Mouse (Mus musculus) G1E (cell line): ENCODE data around the gene Hnrnpf. TPM values are rescaled to one million over a fixed set of nuclear protein-coding genes. Genes with fewer than 3 reads are reported as not detected.

Source experiments
- ATAC-seq: 2 replicates; pipeline ENCODE4 v1.8.0; 2016; ENCODE audit warnings: mild to moderate bottlenecking; ENCODE audit not compliant: insufficient number of reproducible peaks, poor library complexity, low FRiP score, severe bottlenecking; ENCODE audit errors: extremely low read depth
- DNase-seq: peaks from one replicate; pipeline ENCODE4 v3.0.0; 2012; ENCODE audit warnings: low spot score
- H3K27me3 ChIP-seq: 2 replicates; pipeline ENCODE4 v1.6.1; 2012; ENCODE audit warnings: mild to moderate bottlenecking, low read length, inconsistent platforms; ENCODE audit not compliant: insufficient read depth
- H3K36me3 ChIP-seq: replicated peaks from 2 replicates; pipeline ENCODE3; 2012; ENCODE audit warnings: mild to moderate bottlenecking, inconsistent platforms
- H3K4me1 ChIP-seq: 2 replicates; pipeline ENCODE4 v1.6.1; 2012; ENCODE audit warnings: low read depth, low read length, inconsistent platforms, mixed read lengths; ENCODE audit not compliant: insufficient read depth
- H3K4me3 ChIP-seq: 2 replicates; pipeline ENCODE4 v1.5.1; 2012; ENCODE audit warnings: low read depth, mild to moderate bottlenecking, inconsistent platforms, low read length, moderate library complexity, mixed read lengths
- H3K9me3 ChIP-seq: replicated peaks from 2 replicates; pipeline ENCODE4 v1.6.1; 2012; ENCODE audit warnings: inconsistent platforms
- CTCF ChIP-seq: IDR thresholded peaks from 2 replicates; pipeline ENCODE4 v1.5.1; 2012; ENCODE audit warnings: low read depth, low read length, inconsistent platforms, mixed read lengths
- GATA1 ChIP-seq: IDR thresholded peaks from 2 replicates; pipeline ENCODE4 v1.6.1; 2012; ENCODE audit warnings: borderline replicate concordance, low read length, inconsistent platforms, mixed read lengths
- GATA2 ChIP-seq: IDR thresholded peaks from 2 replicates; pipeline ENCODE4 v1.6.1; 2012; ENCODE audit warnings: low read depth, low read length, inconsistent platforms, borderline replicate concordance
- POLR2AphosphoS5 ChIP-seq: IDR thresholded peaks from 2 replicates; pipeline ENCODE4 v1.6.1; 2012; ENCODE audit warnings: low read depth, low read length, inconsistent platforms; ENCODE audit not compliant: insufficient replicate concordance
- TAL1 ChIP-seq: conservative IDR thresholded peaks from 2 replicates; pipeline ENCODE4 v1.6.1; 2012; ENCODE audit warnings: low read depth, low read length, inconsistent platforms, mixed read lengths
- polyA plus RNA-seq: library from polyadenylated mRNA; stranded (reverse); fragments of >175 nt; gene quantifications from 2 replicates; pipeline ENCODE4 v1.2.3, GENCODE M21; 2012
- total RNA-seq, 2 experiments: library from RNA; stranded (forward) in 1 of 2; stranded (reverse) in 1 of 2; fragments of 200-1000 nt in 1 of 2; fragments of >200 nt in 1 of 2; fragmentation: Nextera tagmentation in 1 of 2; gene quantifications; 2 replicates each; pipeline ENCODE4 v1.2.3; 2014 to 2017

The Hnrnpf gene
- total and polyA plus RNA-seq, 3 experiments, result 204 to 1,876 (median 483) TPM

DNA sequence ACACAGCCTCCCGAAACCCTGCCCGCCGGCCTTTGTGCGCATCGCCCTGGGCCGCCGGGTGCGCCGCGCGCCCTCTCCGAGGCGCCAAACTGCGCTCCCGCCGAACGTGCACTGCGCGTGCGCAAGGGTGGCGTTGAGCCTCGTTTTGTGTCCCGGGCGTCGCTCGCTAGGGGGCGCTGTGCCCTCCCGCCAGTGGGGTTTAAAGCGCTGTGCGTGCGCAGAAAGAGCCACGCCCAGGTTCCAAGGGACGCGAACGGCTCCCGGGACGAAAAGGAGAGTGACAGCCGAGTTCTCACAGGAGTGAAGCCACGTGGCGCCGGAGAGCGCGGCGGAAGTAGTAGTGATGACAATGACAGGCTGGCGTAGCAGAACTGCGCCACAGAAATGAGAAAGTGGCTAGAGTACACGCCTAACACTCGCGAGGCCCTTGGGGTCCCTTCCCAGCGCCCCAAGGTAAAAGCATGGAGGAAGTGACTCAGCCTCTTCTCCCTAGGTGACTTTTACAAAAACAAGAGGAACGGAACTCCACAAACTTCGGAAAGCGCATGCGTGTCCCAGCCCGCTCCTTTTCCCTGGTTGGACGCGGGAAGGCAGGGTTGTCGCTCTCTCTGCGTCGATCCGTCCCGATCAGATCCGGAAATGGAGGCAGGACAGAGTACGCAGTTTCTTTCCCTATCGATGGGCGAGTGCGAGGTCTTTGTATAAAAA is 20.6 kb upstream of the Hnrnpf start:
- no peak for TF ChIP-seq GATA1
- TF ChIP-seq POLR2AphosphoS5, result 0 out of 2 replicates have a peak, but pooled peaks have one; percentile 38
- peak; percentile 83 for TF ChIP-seq CTCF
- no peak for TF ChIP-seq GATA2
- no peak for TF ChIP-seq TAL1
- DNase-seq (peak; percentile 86), ATAC-seq (peak; percentile 73)
- Histone ChIP-seq H3K27me3 (no peaks in the 10 kb centered on the region), H3K4me1 (peaks cover 43% of the 10 kb centered on the region), H3K4me3 (peak overlapping the region; percentile 78), H3K36me3 (peaks cover 8% of the 10 kb centered on the region), H3K9me3 (no peaks in the 10 kb centered on the region)

- Histone ChIP-seq H3K4me3 (peak overlapping the region; percentile 78), H3K36me3 (peaks cover 8% of the 10 kb centered on the region), H3K27me3 (no peaks in the 10 kb centered on the region), H3K9me3 (no peaks in the 10 kb centered on the region), H3K4me1 (peaks cover 41% of the 10 kb centered on the region)
- no peak for ATAC-seq
- DNase-seq, result no peak
- TF ChIP-seq TAL1 (no peak), GATA1 (no peak), POLR2AphosphoS5 (peak; percentile 29; the same call in 1 of the 2 replicates), GATA2 (no peak), CTCF (no peak)
Observed at GRCm38 (mm10) chr6:117880394-117880838, 19.7 kb upstream of the Hnrnpf start.

DNA sequence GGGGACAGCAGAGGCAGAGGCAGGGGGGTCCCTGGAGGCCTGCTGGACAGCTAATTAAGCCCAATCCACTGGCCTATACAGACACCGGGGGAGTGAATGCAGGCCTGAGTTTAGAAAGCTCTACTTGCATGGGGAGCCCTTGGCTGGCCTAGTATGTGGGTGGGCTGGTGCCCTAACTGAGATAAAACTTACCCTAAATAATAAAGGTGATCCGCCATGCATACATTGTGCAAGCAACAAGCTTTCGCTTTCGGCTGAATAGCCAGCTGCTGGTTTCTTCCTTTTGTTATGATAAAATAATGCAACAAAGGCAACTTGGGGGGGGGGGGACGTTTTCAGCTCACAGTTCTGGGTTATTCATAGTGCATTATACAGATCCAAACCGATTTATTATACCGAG is 18.9 kb upstream of the Hnrnpf start:
- TF ChIP-seq GATA2 (no peak), POLR2AphosphoS5 (no peak), CTCF (no peak), GATA1 (no peak), TAL1 (no peak)
- peaks cover 44% of the 10 kb centered on the region for H3K4me1 ChIP-seq
- H3K36me3 ChIP-seq, result peaks cover 8% of the 10 kb centered on the region
- no peaks in the 10 kb centered on the region for H3K27me3 ChIP-seq
- peak overlapping the region; percentile 64; the same call in 1 of the 2 replicates for H3K4me3 ChIP-seq
- no peaks in the 10 kb centered on the region for H3K9me3 ChIP-seq
- DNase-seq (no peak), ATAC-seq (no peak)

DNA sequence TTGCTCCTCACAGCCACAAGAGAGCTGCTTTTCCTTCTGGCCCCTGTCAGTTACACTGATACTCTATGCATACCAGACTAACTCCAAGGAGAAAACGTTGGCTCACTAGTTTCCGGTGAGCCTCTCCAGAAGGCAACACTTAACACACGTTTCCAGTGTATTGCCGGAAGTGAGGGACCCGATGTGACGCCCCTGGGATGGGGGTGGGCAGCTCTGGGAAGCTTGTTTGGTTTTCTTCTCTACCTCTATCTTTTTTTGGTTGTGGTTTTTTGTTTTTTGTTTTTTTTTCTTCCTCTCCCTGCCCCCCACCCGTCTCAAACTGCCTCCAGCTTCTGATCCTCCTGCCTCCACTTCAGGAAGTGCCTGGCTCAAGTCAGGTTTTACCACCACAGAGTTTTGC is 18.1 kb upstream of the Hnrnpf start:
- H3K36me3 ChIP-seq, result peaks cover 8% of the 10 kb centered on the region
- peaks cover 48% of the 10 kb centered on the region for H3K4me1 ChIP-seq
- peak; percentile 24 for ATAC-seq
- no peak for TF ChIP-seq GATA2
- TF ChIP-seq TAL1, result no peak
- TF ChIP-seq POLR2AphosphoS5, result no peak
- no peak for TF ChIP-seq GATA1
- TF ChIP-seq CTCF, result no peak
- H3K27me3 ChIP-seq, result no peaks in the 10 kb centered on the region
- no peak for DNase-seq
- H3K9me3 ChIP-seq, result no peaks in the 10 kb centered on the region
- peak overlapping the region; percentile 64; the same call in 1 of the 2 replicates for H3K4me3 ChIP-seq

DNA sequence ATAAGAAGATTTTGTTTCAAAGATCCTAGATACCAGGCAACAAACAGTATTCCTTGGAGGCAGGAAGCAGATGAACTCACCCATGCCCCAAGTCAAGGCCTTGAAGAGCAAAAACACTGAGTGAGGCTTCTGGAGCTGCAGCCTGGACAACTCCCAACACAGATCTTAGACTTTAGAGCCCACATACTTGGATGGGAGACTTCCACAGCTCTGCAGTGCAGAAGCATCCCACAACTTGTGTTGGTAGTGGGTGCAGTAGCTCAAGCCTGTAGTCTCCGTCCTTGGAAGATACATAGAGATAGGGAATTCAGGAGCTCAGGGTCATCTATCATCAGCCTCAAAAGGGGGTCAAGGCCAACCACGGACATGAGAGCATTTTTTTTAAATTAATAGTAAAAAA is 14.2 kb upstream of the Hnrnpf start:
- DNase-seq (no peak), ATAC-seq (no peak)
- TF ChIP-seq GATA2 (no peak), POLR2AphosphoS5 (no peak), GATA1 (no peak), TAL1 (no peak), CTCF (no peak)
- Histone ChIP-seq H3K4me3 (no peak overlapping the region), H3K4me1 (peaks cover 68% of the 10 kb centered on the region), H3K27me3 (no peaks in the 10 kb centered on the region), H3K9me3 (no peaks in the 10 kb centered on the region), H3K36me3 (peaks cover 8% of the 10 kb centered on the region)

- no peak for TF ChIP-seq GATA2
- no peak for TF ChIP-seq CTCF
- TF ChIP-seq GATA1, result no peak
- no peak for TF ChIP-seq TAL1
- no peak for TF ChIP-seq POLR2AphosphoS5
- Histone ChIP-seq H3K9me3 (no peaks in the 10 kb centered on the region), H3K36me3 (peaks cover 8% of the 10 kb centered on the region), H3K4me1 (peaks cover 61% of the 10 kb centered on the region), H3K27me3 (no peaks in the 10 kb centered on the region), H3K4me3 (peak overlapping the region; percentile 62; the same call in 1 of the 2 replicates)
- ATAC-seq (peak; percentile 36), DNase-seq (no peak)
Observed at GRCm38 (mm10) chr6:117888032-117888431, 12.1 kb upstream of the Hnrnpf start.

- peak; percentile 88 for ATAC-seq
- peak overlapping the region; percentile 62; the same call in 1 of the 2 replicates for H3K4me3 ChIP-seq
- peaks cover 62% of the 10 kb centered on the region for H3K4me1 ChIP-seq
- H3K36me3 ChIP-seq, result peaks cover 6% of the 10 kb centered on the region
- no peaks in the 10 kb centered on the region for H3K27me3 ChIP-seq
- TF ChIP-seq GATA2 (no peak), TAL1 (peak; percentile 64)
- DNase-seq, result peak; percentile 61
- H3K9me3 ChIP-seq, result no peaks in the 10 kb centered on the region
Observed at GRCm38 (mm10) chr6:117888642-117889096, 11.5 kb upstream of the Hnrnpf start.
